Mouse (Mus musculus): ENCODE measurements around the gene Chmp2a. TPM values are rescaled to one million over a fixed set of nuclear protein-coding genes. Genes with fewer than 3 reads are reported as not detected.
A peak's percentile ranks its signal among the peaks of the same experiment; 100 is the strongest.
"Not testable (repeated sequence)": the region's sequence is repeated elsewhere in the genome, so short reads cannot be mapped to it uniquely, and the experiment has no call there.

Gene Chmp2a
- polyA plus RNA-seq (2015; fragmentation: Nextera tagmentation; extraction: Ambion mirVana), result 126 and 138 TPM in 2 replicates

DNA sequence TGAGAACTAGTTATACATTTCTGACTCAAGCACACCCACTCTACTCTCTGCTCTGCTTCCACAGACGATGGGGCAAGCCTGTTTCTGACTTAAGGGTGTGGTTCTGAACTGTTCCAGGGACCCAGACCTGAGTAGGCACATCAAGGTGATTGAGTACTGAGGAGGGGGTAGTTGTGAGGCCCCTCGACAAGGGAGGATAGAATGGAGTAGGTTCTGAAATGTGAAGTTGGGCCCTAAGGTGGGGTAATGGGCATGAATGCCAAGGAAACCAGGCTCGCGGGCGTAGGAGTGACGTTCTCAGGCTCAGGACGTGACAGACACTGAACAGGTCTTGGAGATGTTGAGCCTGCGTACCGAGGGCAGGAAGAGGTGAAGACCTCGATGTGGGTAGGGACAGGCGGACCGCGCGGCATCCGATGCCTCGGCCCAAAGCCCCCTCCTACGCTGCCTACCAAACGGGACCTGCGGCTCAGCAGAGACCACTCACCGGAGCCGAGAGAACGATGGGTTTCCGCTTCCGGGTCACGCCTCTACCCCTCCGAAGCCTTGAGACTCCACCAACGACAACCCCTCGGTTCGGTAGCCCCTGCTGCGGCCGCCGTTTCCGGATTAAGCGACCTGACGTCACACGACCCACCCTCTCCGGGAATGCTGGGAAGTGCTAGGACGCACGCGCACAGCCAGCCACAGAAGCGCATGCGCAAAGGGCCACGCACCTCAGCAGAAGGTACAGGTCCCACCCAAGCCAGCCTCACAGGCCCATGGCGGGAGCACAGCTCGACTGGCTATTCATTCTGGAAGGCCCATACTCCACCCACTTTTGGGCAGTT, at the start of gene Chmp2a:
Chmp2a (minus strand) TSS at position 660 of the 830 bp plus-strand sequence.
- peak; percentile 74 for ATAC-seq (ENCODE audit: extremely low read depth, insufficient number of reproducible peaks, low FRiP score, low TSS enrichment)
- H3K4me1 ChIP-seq, result peaks cover 44% of the 10 kb centered on the region
- WGBS, result under 1% methylated on average over 45 of the region's 45 CpGs
- peaks cover 63% of the 10 kb centered on the region for H3K36me3 ChIP-seq
- peak within 1 kb of the TSS; percentile 94 for H3K9ac ChIP-seq
- H3K4me3 ChIP-seq, result peak within 1 kb of the TSS; percentile 87
- H3K4me2 ChIP-seq, result peak within 1 kb of the TSS; percentile 96
- H3K9me3 ChIP-seq, result no peaks in the 10 kb centered on the region
- H3K27ac ChIP-seq (replicated peaks), result peak within 1 kb of the TSS; percentile 93
- no peaks in the 10 kb centered on the region for H3K27me3 ChIP-seq (replicated peaks)

DNA sequence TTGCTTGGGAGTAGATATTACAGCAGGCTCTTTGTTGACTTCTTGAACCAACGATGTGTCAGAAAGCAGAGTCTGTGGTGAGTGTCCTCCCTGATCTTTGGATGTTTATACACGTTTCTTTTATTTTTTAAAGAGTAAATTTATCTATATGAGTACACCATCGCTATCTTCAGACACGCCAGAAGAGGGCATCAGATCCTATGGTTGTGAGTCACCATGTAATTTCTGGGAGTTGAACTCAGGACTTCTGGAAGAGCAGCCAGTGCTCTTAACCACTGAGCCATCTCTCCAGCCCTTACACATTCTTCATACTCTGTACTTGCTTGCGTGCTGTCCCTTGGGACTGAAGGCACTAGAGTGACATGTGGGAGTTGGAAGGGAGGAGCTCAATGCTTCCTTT, 37.7 kb upstream of the Chmp2a start:
- no peak overlapping the region for H3K27ac ChIP-seq (replicated peaks)
- no peak overlapping the region for H3K4me2 ChIP-seq
- no peak for ATAC-seq (ENCODE audit: extremely low read depth, insufficient number of reproducible peaks, low FRiP score, low TSS enrichment)
- WGBS, result 44% methylated on average over 5 of the region's 5 CpGs
- H3K9me3 ChIP-seq, result no peaks in the 10 kb centered on the region
- no peak overlapping the region for H3K4me3 ChIP-seq
- H3K36me3 ChIP-seq, result no peaks in the 10 kb centered on the region
- H3K4me1 ChIP-seq, result no peaks in the 10 kb centered on the region
- H3K9ac ChIP-seq, result no peak overlapping the region
- no peaks in the 10 kb centered on the region for H3K27me3 ChIP-seq (replicated peaks)

DNA sequence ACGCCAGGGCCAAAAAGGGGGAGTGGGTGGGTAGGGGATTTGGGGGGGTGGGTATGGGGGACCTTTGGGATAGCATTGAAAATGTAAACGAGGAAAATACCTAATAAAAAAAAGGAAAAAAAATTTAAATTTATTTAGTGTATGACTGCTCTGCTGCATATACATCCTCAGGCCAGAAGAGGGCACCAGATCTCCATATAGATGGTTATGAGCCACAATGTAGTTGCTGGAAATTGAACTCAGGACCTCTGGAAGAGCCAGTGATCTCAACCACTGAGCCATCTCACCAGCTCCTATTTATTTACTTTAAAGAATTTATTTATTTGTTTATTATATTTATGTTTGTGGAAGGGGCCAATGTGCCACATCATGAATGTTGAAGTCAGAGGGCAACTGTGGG, 28.8 kb upstream of the Chmp2a start:
- H3K36me3 ChIP-seq; H3K9ac ChIP-seq; H3K27ac ChIP-seq (replicated peaks); H3K4me1 ChIP-seq; H3K4me2 ChIP-seq; H3K4me3 ChIP-seq; ATAC-seq (ENCODE audit: extremely low read depth, insufficient number of reproducible peaks, low FRiP score, low TSS enrichment); H3K27me3 ChIP-seq (replicated peaks); H3K9me3 ChIP-seq: not testable (repeated sequence)
- 40% methylated on average over 2 of the region's 2 CpGs for WGBS

DNA sequence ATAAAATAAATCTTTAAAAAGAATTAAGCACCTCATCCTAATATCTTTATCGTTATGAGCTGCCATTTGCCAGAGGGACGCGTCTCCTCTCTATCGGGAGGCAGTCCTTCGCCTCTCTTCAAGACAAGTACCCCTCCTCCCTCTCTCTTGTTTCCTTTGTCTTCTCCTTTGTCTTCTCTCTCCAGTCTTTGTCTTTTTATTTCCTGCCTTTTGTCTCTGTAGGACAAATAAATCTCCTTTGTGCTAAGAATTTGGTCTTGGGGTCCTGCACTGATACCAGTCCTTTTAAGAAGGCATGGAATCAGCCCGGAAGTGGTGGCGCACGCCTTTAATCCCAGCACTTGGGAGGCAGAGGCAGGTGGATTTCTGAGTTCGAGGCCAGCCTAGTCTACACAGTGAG, 24.9 kb upstream of the Chmp2a start:
- H3K4me1 ChIP-seq, result no peaks in the 10 kb centered on the region
- H3K4me2 ChIP-seq, result no peak overlapping the region
- H3K36me3 ChIP-seq, result no peaks in the 10 kb centered on the region
- no peaks in the 10 kb centered on the region for H3K27me3 ChIP-seq (replicated peaks)
- H3K9me3 ChIP-seq, result no peaks in the 10 kb centered on the region
- 81% methylated on average over 9 of the region's 9 CpGs for whole genome bisulfite sequencing
- H3K9ac ChIP-seq, result no peak overlapping the region
- H3K27ac ChIP-seq (replicated peaks), result no peak overlapping the region
- ATAC-seq (ENCODE audit: extremely low read depth, insufficient number of reproducible peaks, low FRiP score, low TSS enrichment), result no peak
- H3K4me3 ChIP-seq, result no peak overlapping the region

- 59% methylated on average over 8 of the region's 8 CpGs for WGBS
- Histone ChIP-seq H3K27me3 (replicated peaks) (no peaks in the 10 kb centered on the region), H3K4me1 (peaks cover 5% of the 10 kb centered on the region), H3K9ac (no peak overlapping the region), H3K27ac (replicated peaks) (no peak overlapping the region), H3K4me3 (no peak overlapping the region), H3K9me3 (no peaks in the 10 kb centered on the region), H3K36me3 (no peaks in the 10 kb centered on the region), H3K4me2 (no peak overlapping the region)
- ATAC-seq (ENCODE audit: extremely low read depth, insufficient number of reproducible peaks, low FRiP score, low TSS enrichment), result no peak
These were observed 22.5 kb upstream of the Chmp2a start for GRCm38 (mm10) chr7:13056913-13057700.

GRCm38 (mm10) chr7:13054287-13055010, 19.8 kb upstream of the Chmp2a start, which contains the start of gene Mzf1:
TSS of gene Mzf1 (minus strand) at chr7:13054764.
- Histone ChIP-seq H3K4me2 (peak within 1 kb of the TSS; percentile 74), H3K4me3 (peak within 1 kb of the TSS; percentile 69), H3K4me1 (peaks cover 5% of the 10 kb centered on the region), H3K27me3 (replicated peaks) (no peaks in the 10 kb centered on the region), H3K27ac (replicated peaks) (peak within 1 kb of the TSS; percentile 86), H3K9me3 (no peaks in the 10 kb centered on the region), H3K9ac (peak within 1 kb of the TSS; percentile 91), H3K36me3 (no peaks in the 10 kb centered on the region)
- peak; percentile 82 for ATAC-seq (ENCODE audit: extremely low read depth, insufficient number of reproducible peaks, low FRiP score, low TSS enrichment)
- WGBS, result under 1% methylated on average over 41 of the region's 41 CpGs

GRCm38 (mm10) chr7:13053961-13054286, 19.3 kb upstream of the Chmp2a start:
- Histone ChIP-seq H3K27ac (replicated peaks) (peak overlapping the region; percentile 86), H3K9ac (peak overlapping the region; percentile 91), H3K36me3 (no peaks in the 10 kb centered on the region), H3K27me3 (replicated peaks) (no peaks in the 10 kb centered on the region), H3K4me1 (peaks cover 5% of the 10 kb centered on the region), H3K4me2 (peak overlapping the region; percentile 74), H3K4me3 (peak overlapping the region; percentile 69), H3K9me3 (no peaks in the 10 kb centered on the region)
- 3% methylated on average over 15 of the region's 15 CpGs for WGBS
- ATAC-seq (ENCODE audit: extremely low read depth, insufficient number of reproducible peaks, low FRiP score, low TSS enrichment), result no peak

- Histone ChIP-seq H3K36me3 (no peaks in the 10 kb centered on the region), H3K27me3 (replicated peaks) (no peaks in the 10 kb centered on the region), H3K9ac (peak overlapping the region; percentile 91), H3K9me3 (no peaks in the 10 kb centered on the region), H3K4me1 (peaks cover 5% of the 10 kb centered on the region), H3K4me2 (peak overlapping the region; percentile 74), H3K27ac (replicated peaks) (no peak overlapping the region), H3K4me3 (peak overlapping the region; percentile 69)
- no peak for ATAC-seq (ENCODE audit: extremely low read depth, insufficient number of reproducible peaks, low FRiP score, low TSS enrichment)
- WGBS, result 86% methylated on average over 2 of the region's 2 CpGs
These were observed 18.9 kb upstream of the Chmp2a start for GRCm38 (mm10) chr7:13053501-13053900.

- 85% methylated on average over 13 of the region's 13 CpGs for WGBS
- no peak overlapping the region for H3K4me3 ChIP-seq
- H3K9me3 ChIP-seq, result no peaks in the 10 kb centered on the region
- no peak overlapping the region for H3K27ac ChIP-seq (replicated peaks)
- no peaks in the 10 kb centered on the region for H3K36me3 ChIP-seq
- ATAC-seq (ENCODE audit: extremely low read depth, insufficient number of reproducible peaks, low FRiP score, low TSS enrichment), result no peak
- H3K27me3 ChIP-seq (replicated peaks), result no peaks in the 10 kb centered on the region
- H3K4me1 ChIP-seq, result peaks cover 5% of the 10 kb centered on the region
- no peak overlapping the region for H3K4me2 ChIP-seq
- H3K9ac ChIP-seq, result no peak overlapping the region
These were observed 18.4 kb upstream of the Chmp2a start for GRCm38 (mm10) chr7:13053001-13053400.

DNA sequence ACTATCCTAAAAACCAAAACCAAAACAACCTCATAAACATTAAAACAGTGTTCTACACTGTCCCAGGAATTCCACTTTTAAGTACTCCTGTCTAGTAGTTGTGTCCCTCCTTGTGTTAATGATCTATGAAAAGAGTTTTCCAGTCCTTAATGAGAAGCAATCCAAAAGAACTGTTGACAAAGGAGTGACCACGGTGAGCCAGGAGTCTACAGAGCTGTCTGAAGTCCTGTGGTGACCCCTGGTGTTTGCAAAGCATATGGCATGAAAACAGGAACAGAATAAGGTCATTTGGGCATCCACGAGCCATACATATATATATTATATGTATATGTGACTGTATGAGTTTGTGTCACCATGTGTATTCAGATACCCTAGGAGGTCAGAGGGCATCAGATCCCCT, 11.5 kb upstream of the Chmp2a start:
- ATAC-seq (ENCODE audit: extremely low read depth, insufficient number of reproducible peaks, low FRiP score, low TSS enrichment), result peak; percentile 19; the same call in 1 of the 2 replicates
- WGBS, result 2% methylated on average over 2 of the region's 2 CpGs
- 0 out of 2 replicates have a peak overlapping the region, but pooled peaks have one; percentile 19 for H3K9ac ChIP-seq

GRCm38 (mm10) chr7:13044254-13044625, 9.6 kb upstream of the Chmp2a start:
- WGBS, result 3% methylated on average over 23 of the region's 23 CpGs
- no peak for ATAC-seq (ENCODE audit: extremely low read depth, insufficient number of reproducible peaks, low FRiP score, low TSS enrichment)
- no peak overlapping the region for H3K27ac ChIP-seq (replicated peaks)

More for the DNA sequence above, 11.5 kb upstream of the Chmp2a start:
- no peak overlapping the region for H3K27ac ChIP-seq (replicated peaks)
- H3K27me3 ChIP-seq (replicated peaks), result peaks cover 47% of the 10 kb centered on the region
- H3K4me3 ChIP-seq, result no peak overlapping the region
- no peak overlapping the region for H3K4me2 ChIP-seq
- no peaks in the 10 kb centered on the region for H3K36me3 ChIP-seq
- H3K4me1 ChIP-seq, result peaks cover 17% of the 10 kb centered on the region
- peaks cover 9% of the 10 kb centered on the region; the same call in 1 of the 2 replicates for H3K9me3 ChIP-seq

More at GRCm38 (mm10) chr7:13044254-13044625, 9.6 kb upstream of the Chmp2a start:
- Histone ChIP-seq H3K4me1 (peaks cover 20% of the 10 kb centered on the region), H3K9me3 (peaks cover 9% of the 10 kb centered on the region; the same call in 1 of the 2 replicates), H3K4me2 (peak overlapping the region; percentile 96), H3K36me3 (0 out of 2 replicates have a peak, but pooled peaks cover 6% of the 10 kb centered on the region), H3K9ac (peak overlapping the region; percentile 81), H3K27me3 (replicated peaks) (peaks cover 52% of the 10 kb centered on the region), H3K4me3 (peak overlapping the region; percentile 60)

All from heart, embryonic 13.5 days (tissue).